Mouse (Mus musculus): ENCODE measurements around the gene Olfr670. TPM values are rescaled to one million over a fixed set of nuclear protein-coding genes. Genes with fewer than 3 reads are reported as not detected.
"Not testable (repeated sequence)": the region's sequence is repeated elsewhere in the genome, so short reads cannot be mapped to it uniquely, and the experiment has no call there.

Olfr670 gene
- polyA plus RNA-seq (2014; fragmentation: Nextera tagmentation; extraction: Ambion mirVana) = not detected in 2 replicates

DNA sequence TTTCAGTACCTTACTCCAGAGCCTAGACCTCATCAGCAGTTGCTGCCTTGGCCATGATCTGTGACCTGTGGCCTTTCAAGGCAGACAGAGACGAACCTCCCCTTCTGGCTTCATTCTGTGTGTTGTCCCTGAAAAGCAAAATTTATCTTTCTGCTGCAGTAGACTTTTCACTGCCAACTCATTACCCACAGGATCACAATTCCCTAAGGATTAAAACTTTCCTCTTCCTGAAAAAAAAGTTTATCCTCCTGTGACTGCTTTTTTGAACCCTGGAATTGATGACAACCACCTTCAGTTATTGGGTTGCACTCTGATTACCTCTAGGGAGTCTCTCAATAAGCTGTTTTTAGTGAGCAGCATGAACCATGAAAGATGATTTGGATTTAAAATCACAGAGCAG, at the start of gene Olfr670:
Gene Olfr670 (minus strand): TSS at position 101 of the 400 bp plus-strand sequence.
- Histone ChIP-seq H3K4me3 (ENCODE audit: low read depth, low read length) (no peak within 1 kb of the TSS), H3K36me3 (ENCODE audit: control insufficient read depth, insufficient read depth, low read length) (no peaks in the 10 kb centered on the region), H3K9me3 (ENCODE audit: control insufficient read depth, low read length) (no peaks in the 10 kb centered on the region), H3K27me3 (ENCODE audit: control insufficient read depth, insufficient read depth, low read length) (no peaks in the 10 kb centered on the region), H3K27ac (ENCODE audit: low read depth, low read length) (no peak within 1 kb of the TSS), H3K4me1 (ENCODE audit: control insufficient read depth, insufficient read depth, low read length) (no peaks in the 10 kb centered on the region), H3K4me2 (ENCODE audit: low read depth, low read length) (no peak within 1 kb of the TSS), H3K9ac (replicated peaks; ENCODE audit: low read depth, low read length) (no peak within 1 kb of the TSS)
- ATAC-seq (ENCODE audit: low read depth) = no peak
- whole genome bisulfite sequencing = 59% methylated on average over 1 of the region's 1 CpGs

DNA sequence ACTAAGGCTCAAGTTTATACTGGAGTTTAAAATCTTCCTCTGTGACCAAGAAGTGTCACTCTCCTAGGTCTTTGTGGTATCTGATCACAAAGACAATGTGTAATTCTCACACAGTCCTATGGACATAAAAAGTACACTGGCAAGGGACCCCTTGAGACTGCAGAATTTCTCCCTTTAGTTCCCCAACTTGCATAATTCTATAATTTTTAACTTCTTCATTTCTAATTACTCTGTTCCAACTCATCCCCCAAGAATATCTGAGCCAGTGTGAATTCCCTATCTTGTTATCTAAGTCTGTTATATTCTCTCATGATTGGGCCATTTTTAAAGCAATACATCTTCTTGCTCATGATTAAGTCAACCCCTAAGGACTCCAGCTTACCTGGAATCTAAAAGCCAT, 39.5 kb upstream of the Olfr670 start, which contains the start of gene Olfr672:
Gene Olfr672 (minus strand): TSS at position 101 of the 400 bp plus-strand sequence.
- H3K4me2 ChIP-seq (ENCODE audit: low read depth, low read length) = no peak within 1 kb of the TSS
- no peak for ATAC-seq (ENCODE audit: low read depth)
- no peaks in the 10 kb centered on the region for H3K4me1 ChIP-seq (ENCODE audit: control insufficient read depth, insufficient read depth, low read length)
- H3K27me3 ChIP-seq (ENCODE audit: control insufficient read depth, insufficient read depth, low read length) = no peaks in the 10 kb centered on the region
- H3K27ac ChIP-seq (ENCODE audit: low read depth, low read length) = no peak within 1 kb of the TSS
- no peaks in the 10 kb centered on the region for H3K9me3 ChIP-seq (ENCODE audit: control insufficient read depth, low read length)
- no peaks in the 10 kb centered on the region for H3K36me3 ChIP-seq (ENCODE audit: control insufficient read depth, insufficient read depth, low read length)
- H3K9ac ChIP-seq (replicated peaks; ENCODE audit: low read depth, low read length) = no peak within 1 kb of the TSS
- H3K4me3 ChIP-seq (ENCODE audit: low read depth, low read length) = no peak within 1 kb of the TSS

DNA sequence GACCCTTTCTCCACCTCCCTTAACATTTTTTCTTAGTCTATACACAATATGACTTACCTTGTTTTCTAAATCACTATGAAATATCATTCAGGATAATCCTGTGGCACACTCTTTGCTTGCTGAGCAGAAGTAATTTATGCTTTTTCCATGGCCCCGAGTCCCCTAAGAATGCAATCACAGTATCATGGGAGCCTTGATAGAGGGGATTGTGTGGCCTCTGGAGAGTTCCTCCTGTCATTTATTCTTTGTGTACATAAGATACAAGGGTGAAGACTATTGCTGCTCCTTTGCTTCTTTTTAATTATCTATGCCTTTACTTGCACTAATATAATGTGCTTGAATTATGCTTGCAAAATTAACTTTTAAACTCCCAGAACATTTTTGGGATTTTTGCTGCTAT, 16.6 kb upstream of the Olfr670 start, which contains the start of gene Olfr671:
Gene Olfr671 (minus strand): TSS at position 101 of the 400 bp plus-strand sequence.
- H3K27ac ChIP-seq (ENCODE audit: low read depth, low read length) = no peak within 1 kb of the TSS
- no peaks in the 10 kb centered on the region for H3K27me3 ChIP-seq (ENCODE audit: control insufficient read depth, insufficient read depth, low read length)
- ATAC-seq (ENCODE audit: low read depth) = no peak
- H3K4me3 ChIP-seq (ENCODE audit: low read depth, low read length) = no peak within 1 kb of the TSS
- 91% methylated on average over 1 of the region's 1 CpGs for WGBS
- H3K36me3 ChIP-seq (ENCODE audit: control insufficient read depth, insufficient read depth, low read length) = no peaks in the 10 kb centered on the region
- no peak within 1 kb of the TSS for H3K4me2 ChIP-seq (ENCODE audit: low read depth, low read length)
- no peaks in the 10 kb centered on the region for H3K4me1 ChIP-seq (ENCODE audit: control insufficient read depth, insufficient read depth, low read length)
- no peak within 1 kb of the TSS for H3K9ac ChIP-seq (replicated peaks; ENCODE audit: low read depth, low read length)
- no peaks in the 10 kb centered on the region for H3K9me3 ChIP-seq (ENCODE audit: control insufficient read depth, low read length)

DNA sequence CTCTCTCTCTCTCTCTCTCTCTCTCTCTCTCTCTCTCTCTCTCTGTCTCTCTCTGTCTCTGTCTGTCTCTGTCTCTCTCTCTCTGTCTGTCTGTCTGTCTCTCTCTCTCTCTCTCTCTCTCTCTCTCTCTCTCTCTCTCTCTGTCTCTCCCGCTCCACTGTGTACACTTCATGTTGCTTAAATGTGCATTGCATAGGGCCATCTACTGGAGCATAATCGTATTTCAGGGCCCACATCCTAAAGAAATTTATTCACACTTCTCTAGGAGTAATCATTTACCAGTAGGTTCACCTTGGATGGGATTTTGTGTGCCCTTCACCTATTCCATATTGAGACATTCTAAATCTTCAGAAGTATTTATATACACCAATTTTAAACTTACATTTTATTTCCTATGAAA, 10.1 kb upstream of the Olfr670 start:
- H3K4me1 ChIP-seq (ENCODE audit: control insufficient read depth, insufficient read depth, low read length); H3K4me3 ChIP-seq (ENCODE audit: low read depth, low read length); ATAC-seq (ENCODE audit: low read depth); H3K36me3 ChIP-seq (ENCODE audit: control insufficient read depth, insufficient read depth, low read length); H3K27me3 ChIP-seq (ENCODE audit: control insufficient read depth, insufficient read depth, low read length); H3K27ac ChIP-seq (ENCODE audit: low read depth, low read length); H3K9me3 ChIP-seq (ENCODE audit: control insufficient read depth, low read length); H3K4me2 ChIP-seq (ENCODE audit: low read depth, low read length); H3K9ac ChIP-seq (replicated peaks; ENCODE audit: low read depth, low read length): not testable (repeated sequence)
- 74% methylated on average over 2 of the region's 2 CpGs for WGBS

DNA sequence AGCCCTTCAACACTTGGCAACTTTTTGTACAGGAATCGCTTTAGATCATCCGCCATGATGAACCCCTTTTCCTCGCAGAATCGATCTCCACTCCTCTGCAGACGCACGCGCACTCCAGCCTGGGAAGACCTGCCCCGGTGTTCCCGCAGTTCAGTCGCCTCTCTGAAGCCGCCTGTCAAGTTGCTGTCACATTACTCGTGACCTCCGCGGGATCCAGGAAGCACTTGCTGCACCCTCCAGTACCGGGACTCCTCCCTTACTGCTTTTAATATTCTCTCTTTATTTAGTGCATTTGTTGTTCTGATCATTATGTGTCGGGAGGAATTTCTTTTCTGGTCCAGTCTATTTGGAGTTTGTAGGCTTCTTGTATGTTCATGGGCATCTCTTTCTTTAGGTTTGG, 12.2 kb downstream of the Olfr670 start:
- not testable (repeated sequence) for H3K4me2 ChIP-seq (ENCODE audit: low read depth, low read length); H3K4me3 ChIP-seq (ENCODE audit: low read depth, low read length); H3K9me3 ChIP-seq (ENCODE audit: control insufficient read depth, low read length); ATAC-seq (ENCODE audit: low read depth); H3K9ac ChIP-seq (replicated peaks; ENCODE audit: low read depth, low read length); H3K27me3 ChIP-seq (ENCODE audit: control insufficient read depth, insufficient read depth, low read length); H3K27ac ChIP-seq (ENCODE audit: low read depth, low read length); H3K36me3 ChIP-seq (ENCODE audit: control insufficient read depth, insufficient read depth, low read length); H3K4me1 ChIP-seq (ENCODE audit: control insufficient read depth, insufficient read depth, low read length)
- 96% methylated on average over 16 of the region's 16 CpGs for WGBS

DNA sequence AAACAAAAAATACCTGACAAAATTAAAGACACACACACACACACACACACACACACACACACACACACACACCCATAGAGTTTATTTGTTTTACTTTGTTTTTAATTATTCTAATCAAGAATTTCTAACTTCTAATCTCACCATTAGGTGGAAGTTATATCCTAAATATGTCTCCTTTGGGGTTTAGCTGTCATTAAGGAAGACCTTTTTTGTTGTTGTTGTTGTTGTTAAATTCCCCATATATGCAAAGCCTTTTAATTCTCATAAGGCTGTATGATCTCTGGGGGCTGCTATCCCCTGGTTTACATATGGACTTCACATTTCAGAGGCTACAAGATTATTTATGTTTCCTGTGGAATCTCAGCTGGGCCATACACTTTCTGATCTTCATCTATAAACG, 28.5 kb downstream of the Olfr670 start, which contains the start of gene Olfr669:
Gene Olfr669 (plus strand): TSS at position 301 of the 400 bp plus-strand sequence.
- H3K27me3 ChIP-seq (ENCODE audit: control insufficient read depth, insufficient read depth, low read length) = no peaks in the 10 kb centered on the region
- no peak within 1 kb of the TSS for H3K9ac ChIP-seq (replicated peaks; ENCODE audit: low read depth, low read length)
- no peaks in the 10 kb centered on the region for H3K36me3 ChIP-seq (ENCODE audit: control insufficient read depth, insufficient read depth, low read length)
- H3K9me3 ChIP-seq (ENCODE audit: control insufficient read depth, low read length) = no peaks in the 10 kb centered on the region
- H3K4me3 ChIP-seq (ENCODE audit: low read depth, low read length) = no peak within 1 kb of the TSS
- 78% methylated on average over 1 of the region's 1 CpGs for WGBS
- H3K4me1 ChIP-seq (ENCODE audit: control insufficient read depth, insufficient read depth, low read length) = no peaks in the 10 kb centered on the region
- no peak within 1 kb of the TSS for H3K4me2 ChIP-seq (ENCODE audit: low read depth, low read length)
- no peak for ATAC-seq (ENCODE audit: low read depth)
- no peak within 1 kb of the TSS for H3K27ac ChIP-seq (ENCODE audit: low read depth, low read length)

DNA sequence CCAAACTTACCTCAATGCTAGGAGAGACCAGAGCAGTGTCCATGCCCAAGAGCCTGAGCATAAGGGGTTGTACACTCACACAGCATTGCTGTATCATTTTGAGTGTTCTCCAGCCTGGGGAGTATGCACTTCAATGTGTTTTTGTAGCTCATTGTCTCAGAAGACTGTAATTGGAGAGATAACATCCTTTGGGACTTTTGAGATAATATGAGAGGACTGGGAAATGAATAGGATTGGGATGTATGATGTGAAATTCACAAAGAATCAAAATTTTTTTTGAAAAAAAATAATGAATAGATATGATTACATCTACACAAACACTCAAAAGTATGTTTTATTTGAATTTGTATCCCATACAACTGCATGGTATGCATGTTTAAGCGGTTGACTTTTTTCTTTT, 34.5 kb downstream of the Olfr670 start, which contains the start of gene Olfr668:
Gene Olfr668 (minus strand): TSS at position 101 of the 400 bp plus-strand sequence.
- no peak within 1 kb of the TSS for H3K4me2 ChIP-seq (ENCODE audit: low read depth, low read length)
- no peaks in the 10 kb centered on the region for H3K9me3 ChIP-seq (ENCODE audit: control insufficient read depth, low read length)
- ATAC-seq (ENCODE audit: low read depth) = no peak
- no peak within 1 kb of the TSS for H3K9ac ChIP-seq (replicated peaks; ENCODE audit: low read depth, low read length)
- WGBS = 87% methylated on average over 1 of the region's 1 CpGs
- H3K4me3 ChIP-seq (ENCODE audit: low read depth, low read length) = no peak within 1 kb of the TSS
- no peak within 1 kb of the TSS for H3K27ac ChIP-seq (ENCODE audit: low read depth, low read length)
- H3K4me1 ChIP-seq (ENCODE audit: control insufficient read depth, insufficient read depth, low read length) = no peaks in the 10 kb centered on the region
- no peaks in the 10 kb centered on the region for H3K36me3 ChIP-seq (ENCODE audit: control insufficient read depth, insufficient read depth, low read length)
- no peaks in the 10 kb centered on the region for H3K27me3 ChIP-seq (ENCODE audit: control insufficient read depth, insufficient read depth, low read length)

DNA sequence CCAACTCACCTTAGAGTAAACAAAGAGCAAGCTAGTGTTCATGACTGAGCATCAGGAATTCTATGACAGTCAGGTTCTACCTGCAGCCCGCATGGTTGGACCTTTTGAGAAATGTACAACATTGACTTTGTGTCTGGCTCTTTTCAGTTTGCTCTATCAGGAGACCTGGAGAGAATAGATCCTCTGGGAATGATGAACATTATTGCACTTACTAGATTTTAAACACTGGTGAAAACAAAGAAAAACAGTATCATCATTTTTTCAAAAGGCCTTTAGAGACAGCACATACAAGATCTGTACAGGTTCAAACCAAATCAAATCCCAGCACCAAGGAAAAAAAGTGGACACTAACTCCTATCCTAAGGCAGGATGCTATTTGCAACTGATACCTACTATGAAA, 41.0 kb downstream of the Olfr670 start, which contains the start of gene Olfr667:
Gene Olfr667 (minus strand): TSS at position 101 of the 400 bp plus-strand sequence.
- Histone ChIP-seq H3K4me2 (ENCODE audit: low read depth, low read length) (no peak within 1 kb of the TSS), H3K4me3 (ENCODE audit: low read depth, low read length) (no peak within 1 kb of the TSS), H3K9ac (replicated peaks; ENCODE audit: low read depth, low read length) (no peak within 1 kb of the TSS), H3K9me3 (ENCODE audit: control insufficient read depth, low read length) (no peaks in the 10 kb centered on the region), H3K27me3 (ENCODE audit: control insufficient read depth, insufficient read depth, low read length) (no peaks in the 10 kb centered on the region), H3K36me3 (ENCODE audit: control insufficient read depth, insufficient read depth, low read length) (no peaks in the 10 kb centered on the region), H3K27ac (ENCODE audit: low read depth, low read length) (no peak within 1 kb of the TSS), H3K4me1 (ENCODE audit: control insufficient read depth, insufficient read depth, low read length) (no peaks in the 10 kb centered on the region)
- ATAC-seq (ENCODE audit: low read depth) = no peak
- 95% methylated on average over 1 of the region's 1 CpGs for WGBS
